Mouse (Mus musculus) common myeloid progenitor, adult 5-6 weeks (primary cell): ENCODE measurements around the gene Ngfr. TPM values are rescaled to one million over a fixed set of nuclear protein-coding genes. Genes with fewer than 3 reads are reported as not detected.
A peak's percentile ranks its signal among the peaks of the same experiment; 100 is the strongest.

Experiments
- ATAC-seq: replicated peaks from 2 replicates; pipeline ENCODE4 v1.8.0; 2016; ENCODE audit warnings: low read depth, mild to moderate bottlenecking, moderate TSS enrichment, inconsistent platforms; ENCODE audit not compliant: poor library complexity, severe bottlenecking
- total RNA-seq: library from RNA; stranded (forward); fragments of 200-1000, 187-1606 nt; gene quantifications from 2 replicates; pipeline ENCODE4 v1.2.3, GENCODE M21; 2017

Ngfr gene
- total RNA-seq, 1 experiment from 2014 or later, result not detected

GRCm38 (mm10) chr11:95532353-95533072 lies 55.0 kb downstream of the Ngfr start:
- no peak for ATAC-seq

DNA sequence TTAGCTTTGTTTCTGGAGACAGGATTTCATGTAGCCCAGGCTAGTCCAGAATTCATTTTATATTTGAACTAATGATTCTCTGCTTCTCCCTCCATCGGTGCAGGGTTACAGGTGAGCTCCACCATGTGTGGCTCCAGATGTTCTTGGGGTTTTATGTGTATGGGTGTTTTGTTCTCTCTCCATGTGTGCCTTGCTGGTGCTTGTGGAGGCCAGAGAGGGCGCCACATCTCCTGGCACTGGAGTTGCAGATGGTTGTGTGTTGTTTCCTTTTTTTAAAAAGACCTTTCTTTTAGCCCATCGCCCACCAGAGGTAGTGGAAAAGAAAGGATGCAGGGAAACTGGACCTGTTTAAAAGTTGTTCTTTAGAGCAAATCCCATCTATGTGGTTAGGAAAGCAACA lies 59.3 kb downstream of the Ngfr start:
- no peak for ATAC-seq

GRCm38 (mm10) chr11:95527307-95527706 lies 60.2 kb downstream of the Ngfr start:
- no peak for ATAC-seq

GRCm38 (mm10) chr11:95521563-95521962 lies 66.0 kb downstream of the Ngfr start:
- ATAC-seq, result peak; percentile 74

GRCm38 (mm10) chr11:95520456-95521072 lies 67.0 kb downstream of the Ngfr start:
- ATAC-seq, result peak; percentile 92

DNA sequence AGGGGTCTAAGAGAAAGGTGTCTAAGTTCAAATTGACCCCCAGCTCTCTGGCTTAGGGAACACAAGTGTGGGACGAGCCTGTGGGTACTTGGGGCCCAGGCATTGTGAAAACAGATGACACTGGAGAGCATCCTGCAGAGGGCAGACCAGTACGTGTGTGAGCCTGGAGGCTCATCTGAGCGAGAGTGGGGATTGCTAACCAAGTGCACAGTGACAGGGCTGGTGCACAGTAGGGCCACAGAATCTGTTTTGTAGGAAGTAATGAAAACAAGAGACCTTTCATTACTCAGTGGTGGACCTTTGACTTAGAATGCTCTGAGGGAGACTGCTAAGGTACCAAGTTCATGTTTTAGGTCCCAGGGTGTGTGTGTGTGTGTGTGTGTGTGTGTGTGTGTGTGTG lies 67.5 kb downstream of the Ngfr start:
- ATAC-seq, result no peak

GRCm38 (mm10) chr11:95519299-95519698 lies 68.2 kb downstream of the Ngfr start:
- ATAC-seq, result no peak

Other genes with a start within 250 kb of the Ngfr start
- gene Slc35b1, start 203.0 kb downstream of the Ngfr start, total RNA-seq, result 30.4 and 30.6 TPM in 2 replicates
- 47.8 and 64.9 TPM in 2 replicates for gene Spop, start 173.7 kb downstream of the Ngfr start, total RNA-seq
- not detected in 2 replicates for gene Nxph3, start 73.2 kb downstream of the Ngfr start, total RNA-seq
- gene Phb, start 79.2 kb upstream of the Ngfr start, total RNA-seq, result 116 and 119 TPM in 2 replicates
- gene Zfp652, start 124.9 kb upstream of the Ngfr start, total RNA-seq, result 19.7 and 22.2 TPM in 2 replicates
- 1.5 and 1.6 TPM in 2 replicates for gene B130006D01Rik, start 135.9 kb upstream of the Ngfr start, total RNA-seq
- 0.37 and 1.4 TPM in 2 replicates for gene Phospho1, start 236.8 kb upstream of the Ngfr start, total RNA-seq
- 2.6 and 10.2 TPM in 2 replicates for gene Gngt2, start 249.5 kb upstream of the Ngfr start, total RNA-seq